Mouse (Mus musculus) liver, adult (tissue): ENCODE measurements around the gene Akt1.

Experiments used
- GATA4 ChIP-seq: IDR thresholded peaks from 2 replicates; pipeline ENCODE4 v1.6.1; 2014; ENCODE audit warnings: mild to moderate bottlenecking, low read length; ENCODE audit not compliant: insufficient replicate concordance

The Akt1 gene

GRCm38 (mm10) chr12:112628928-112629721, 45.6 kb downstream of the Akt1 start:
- no peak for TF ChIP-seq GATA4

- no peak for TF ChIP-seq GATA4
Measured at GRCm38 (mm10) chr12:112628197-112628596, 46.5 kb downstream of the Akt1 start.

- TF ChIP-seq GATA4, result no peak
Measured at GRCm38 (mm10) chr12:112627097-112627881, 47.4 kb downstream of the Akt1 start.

GRCm38 (mm10) chr12:112626455-112626854, 48.2 kb downstream of the Akt1 start:
- TF ChIP-seq GATA4, result no peak

DNA sequence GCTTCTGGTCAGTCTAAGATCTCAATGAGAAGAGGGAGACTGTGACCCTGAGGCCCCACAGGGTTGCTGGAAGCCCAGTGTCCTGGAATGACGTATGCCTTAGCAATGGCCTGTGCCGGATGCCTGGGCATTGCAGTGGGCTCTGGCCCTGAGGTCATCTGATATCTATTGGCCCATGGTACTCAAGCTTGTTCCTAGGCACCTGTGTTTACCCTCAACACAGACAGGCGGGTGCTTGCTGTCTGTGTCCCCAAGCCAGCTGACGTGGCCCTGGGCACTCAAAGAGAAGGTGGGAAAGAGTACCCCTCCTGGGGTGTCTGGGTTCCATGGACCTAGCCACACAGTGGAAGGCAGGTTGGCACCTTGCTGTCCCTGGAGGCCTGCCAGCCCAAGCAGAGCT, 49.0 kb downstream of the Akt1 start:
- TF ChIP-seq GATA4, result no peak

DNA sequence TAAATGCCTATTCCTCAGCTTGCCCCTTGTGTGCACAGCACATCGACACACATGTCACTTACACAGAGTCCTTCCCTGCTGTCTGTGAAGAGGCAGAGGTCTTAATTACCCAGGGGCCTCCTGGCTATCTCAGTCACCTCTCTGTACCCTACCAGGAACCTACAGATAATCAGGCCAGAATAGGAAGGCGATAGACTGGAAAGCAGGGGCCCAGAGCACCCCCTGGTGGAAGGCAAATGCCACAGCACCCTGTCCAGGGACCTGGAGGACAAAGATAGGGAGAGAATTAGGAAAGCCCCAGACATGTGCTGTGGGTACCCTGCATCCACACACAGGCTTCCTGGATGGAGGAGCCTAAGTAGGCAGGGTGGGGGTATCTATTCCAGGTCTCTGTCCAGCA, 50.9 kb downstream of the Akt1 start:
- TF ChIP-seq GATA4, result no peak

DNA sequence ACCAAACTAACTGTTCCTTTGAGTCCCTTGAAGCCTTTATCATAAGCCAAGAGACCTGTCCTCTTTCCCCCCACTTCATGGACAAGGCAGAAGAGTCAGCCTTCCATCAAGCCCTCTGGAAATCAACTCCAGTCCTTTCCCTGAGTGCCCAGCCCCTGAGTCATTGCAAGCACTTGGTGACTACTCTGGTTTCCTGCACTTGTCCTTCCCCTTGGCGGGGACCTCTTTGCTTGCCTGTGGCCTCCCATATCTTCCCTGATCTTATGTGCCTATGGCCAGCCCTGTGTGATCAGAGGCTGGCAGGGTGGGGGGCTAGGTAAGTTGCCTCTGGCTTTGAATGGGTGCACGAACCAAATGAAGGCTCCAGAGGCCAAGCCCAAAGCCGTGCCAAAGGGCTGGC, 52.8 kb downstream of the Akt1 start:
- TF ChIP-seq GATA4, result no peak

DNA sequence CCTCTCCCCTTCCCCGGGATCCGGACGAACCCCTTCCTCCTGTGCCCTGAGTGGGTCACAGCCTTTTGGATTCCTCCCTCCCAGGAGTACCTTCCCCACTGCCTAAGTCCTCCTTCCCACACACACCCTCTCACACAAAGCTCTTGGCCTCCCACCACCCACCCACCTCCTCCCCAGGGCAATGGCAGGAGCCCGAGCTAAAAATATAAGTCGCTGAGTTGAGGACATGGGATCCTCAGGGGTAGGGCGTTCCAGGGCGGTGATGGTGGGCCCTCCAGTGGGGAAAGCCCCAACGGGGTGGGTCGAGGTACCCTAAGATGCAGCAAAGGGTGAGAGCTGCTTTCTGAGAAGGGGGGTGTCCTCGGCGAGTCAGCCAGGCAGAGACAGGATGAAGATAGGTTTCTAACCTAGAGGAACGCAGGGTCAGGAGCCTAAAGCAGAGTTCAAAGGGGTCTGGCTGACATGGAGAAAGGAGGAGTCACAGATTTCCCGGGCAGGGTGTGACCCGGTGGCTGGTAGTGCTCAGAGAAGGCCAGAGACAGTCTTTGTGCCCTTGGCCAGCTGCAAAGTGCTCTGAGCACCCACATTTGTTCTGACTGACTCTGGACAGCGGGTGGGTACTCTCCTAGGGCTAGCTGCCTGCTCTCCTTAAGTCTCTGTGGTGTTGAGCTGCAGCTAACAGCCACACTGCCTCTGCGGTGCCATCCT, 54.2 kb downstream of the Akt1 start:
- no peak for TF ChIP-seq GATA4

- TF ChIP-seq GATA4, result no peak; the same call in 1 of the 2 replicates
Measured at GRCm38 (mm10) chr12:112619686-112620353, 54.9 kb downstream of the Akt1 start, which contains the start of gene Adssl1. Adssl1 (plus strand) TSS chr12:112620045.

DNA sequence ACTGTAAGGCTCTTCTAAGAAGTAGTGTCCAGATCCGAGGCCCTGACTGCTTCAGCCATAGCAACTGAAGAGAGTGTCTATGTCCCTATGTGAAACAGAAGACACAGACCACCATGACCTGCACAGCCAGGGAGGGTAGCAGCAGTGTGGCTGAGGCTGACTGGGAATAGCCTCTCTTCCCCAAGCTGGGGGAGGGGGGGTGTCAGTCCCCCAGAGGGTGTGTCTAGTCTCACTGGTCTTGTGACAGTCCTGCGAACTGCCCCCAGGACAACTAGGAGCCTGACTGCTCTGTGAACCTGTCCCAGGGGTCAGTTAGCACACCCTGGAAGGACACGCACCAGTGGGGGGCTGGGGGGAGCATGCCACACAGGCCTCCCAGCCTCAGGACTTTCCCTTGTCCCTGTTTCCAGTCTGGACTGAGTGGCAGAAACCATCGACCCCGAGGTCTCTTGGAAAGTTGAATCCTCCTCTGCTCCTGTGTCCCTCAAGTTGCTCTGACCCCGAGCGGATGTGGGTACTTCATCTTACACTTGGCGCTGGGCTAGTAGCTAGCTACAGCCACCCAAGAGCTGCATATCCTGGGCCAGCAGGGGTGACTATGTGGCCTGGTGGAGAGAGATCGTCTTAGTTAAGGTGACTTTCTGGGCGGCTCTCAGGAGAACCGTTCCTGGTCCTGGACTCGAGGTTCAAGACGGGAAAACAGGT, 55.6 kb downstream of the Akt1 start:
- TF ChIP-seq GATA4, result no peak

DNA sequence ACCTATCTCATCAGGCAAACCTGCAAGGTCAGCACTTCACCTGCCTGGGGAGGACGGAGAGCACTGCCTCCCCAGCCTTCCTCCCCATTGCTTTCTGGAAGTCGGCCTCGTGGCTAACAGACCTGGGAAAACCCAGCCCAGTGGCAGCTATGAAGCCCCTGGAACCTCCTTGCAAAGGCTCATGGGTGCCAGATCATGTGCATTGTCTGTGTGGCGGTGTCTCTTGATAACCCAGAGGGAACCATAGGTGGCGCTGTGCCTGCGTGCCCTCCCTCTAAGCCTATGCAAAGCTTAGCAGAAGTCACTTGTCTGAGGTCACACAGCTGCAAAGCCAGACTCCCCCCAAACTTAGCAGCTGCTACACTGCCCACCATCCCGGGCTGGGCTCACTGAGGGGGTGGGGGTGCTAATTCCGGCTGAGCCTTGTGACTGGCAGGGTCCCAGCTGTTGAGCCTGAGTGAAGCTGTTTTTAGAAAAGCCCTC, 56.7 kb downstream of the Akt1 start:
- TF ChIP-seq GATA4, result no peak

DNA sequence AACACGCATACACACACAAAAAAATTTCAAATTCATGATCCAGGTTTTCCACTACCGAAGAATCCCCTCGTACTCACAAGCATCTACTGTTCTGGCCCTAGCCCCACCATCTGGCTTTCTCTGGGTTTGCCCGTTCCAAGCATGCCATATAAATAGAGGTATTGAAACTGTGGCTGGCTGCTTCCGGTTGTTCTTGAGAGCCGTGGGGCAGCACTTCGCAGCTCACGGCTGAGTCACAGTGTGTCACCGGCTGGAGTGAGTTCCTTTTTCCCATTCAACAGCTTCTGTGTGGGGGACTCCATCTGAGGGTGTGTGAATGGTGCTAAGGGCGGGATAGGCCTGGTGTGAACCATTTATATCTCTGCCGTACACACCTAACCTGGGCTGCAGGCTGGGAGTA, 57.5 kb downstream of the Akt1 start:
- no peak for TF ChIP-seq GATA4

DNA sequence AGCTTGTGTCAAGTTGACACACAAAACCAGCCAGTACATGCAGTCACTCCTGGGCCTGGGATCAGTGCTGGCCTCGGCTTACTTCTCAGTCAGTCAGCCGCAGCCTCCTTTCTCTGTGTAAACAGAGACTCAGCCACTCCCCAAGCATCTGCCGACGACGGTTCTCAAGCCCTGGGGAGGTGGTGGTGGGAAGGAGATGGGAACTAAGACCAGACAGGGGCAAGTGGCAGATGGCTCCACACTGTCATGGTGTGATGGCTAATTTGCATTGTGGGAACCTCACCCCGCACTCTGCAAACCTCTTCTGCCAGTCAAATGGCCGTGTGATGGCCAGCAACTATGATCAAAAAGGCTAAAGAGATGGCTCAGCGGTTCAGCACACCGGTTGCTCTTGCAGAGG, 58.0 kb downstream of the Akt1 start:
- no peak for TF ChIP-seq GATA4

DNA sequence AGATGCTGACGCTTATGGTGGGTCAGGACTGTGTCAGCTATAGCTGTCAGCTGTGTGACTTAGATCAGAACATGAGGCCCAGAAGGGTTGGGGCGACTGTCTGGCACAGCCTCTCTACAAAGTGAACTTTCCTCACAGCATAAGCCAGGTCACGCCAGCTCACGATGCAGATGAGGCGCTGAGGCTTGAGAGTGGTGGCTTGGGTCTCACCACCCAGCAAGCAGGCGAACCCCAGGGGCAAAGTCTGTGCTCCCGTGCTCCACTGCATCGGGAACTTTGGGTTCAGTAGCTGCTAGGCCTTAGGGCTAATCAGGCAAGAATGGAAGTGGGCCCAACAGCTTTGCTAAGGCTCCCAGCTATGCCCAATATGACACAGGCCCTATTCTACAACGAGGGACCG, 65.7 kb downstream of the Akt1 start:
- no peak for TF ChIP-seq GATA4
